Mouse (Mus musculus): ENCODE results near the gene Rsph10b.

- TF ChIP-seq CTCF (conservative IDR thresholded peaks at IDR 0.05; ENCODE audit: insufficient read depth, insufficient read length, low read depth, low read length) (no peak), POLR2A (IDR thresholded peaks at IDR 0.05; ENCODE audit: low read depth, low read length) (no peak)
Measured at GRCm38 (mm10) chr5:143993849-143994248, 61.0 kb downstream of the Rsph10b start.

All from kidney, adult 2 months (tissue).